Mouse (Mus musculus): ENCODE results near the gene Grm7. TPM values are rescaled to one million over a fixed set of nuclear protein-coding genes. Genes with fewer than 3 reads are reported as not detected.

Grm7 gene
- polyA plus RNA-seq (2017; shearing (Covaris generic)) = not detected

DNA sequence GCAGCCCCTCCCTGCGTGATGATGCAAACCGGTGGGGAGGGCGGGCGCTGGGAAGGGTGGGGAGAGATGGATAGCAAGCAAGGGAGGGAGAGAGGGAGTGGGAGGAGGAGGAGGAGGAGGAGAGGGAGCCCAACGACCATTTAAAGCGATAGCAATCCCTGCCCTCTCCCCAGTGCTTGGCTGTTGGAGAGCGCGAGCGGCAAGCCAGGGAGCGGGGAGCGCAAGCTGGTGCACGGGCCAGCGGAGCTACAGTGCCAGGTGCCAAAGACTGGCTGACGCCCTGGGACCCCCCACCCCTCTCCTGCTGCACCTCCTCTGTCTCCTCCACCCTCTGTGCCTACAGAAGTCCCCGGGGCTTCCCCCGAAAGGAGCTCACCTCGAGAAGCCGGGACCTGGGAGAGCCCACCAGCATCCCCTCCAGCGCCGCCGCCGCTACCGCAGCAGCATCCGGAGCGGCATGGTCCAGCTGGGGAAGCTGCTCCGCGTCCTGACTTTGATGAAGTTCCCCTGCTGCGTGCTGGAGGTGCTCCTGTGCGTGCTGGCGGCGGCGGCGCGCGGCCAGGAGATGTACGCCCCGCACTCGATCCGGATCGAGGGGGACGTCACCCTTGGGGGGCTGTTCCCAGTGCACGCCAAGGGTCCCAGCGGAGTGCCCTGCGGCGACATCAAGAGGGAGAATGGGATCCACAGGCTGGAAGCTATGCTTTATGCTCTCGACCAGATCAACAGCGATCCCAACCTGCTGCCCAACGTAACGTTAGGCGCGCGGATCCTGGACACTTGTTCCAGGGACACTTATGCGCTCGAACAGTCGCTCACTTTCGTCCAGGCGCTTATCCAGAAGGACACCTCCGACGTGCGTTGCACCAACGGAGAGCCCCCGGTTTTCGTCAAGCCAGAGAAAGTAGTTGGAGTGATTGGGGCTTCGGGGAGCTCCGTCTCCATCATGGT lies at the start of gene Grm7:
Gene Grm7, plus strand, starts transcription at position 171 of the 951 bp plus-strand sequence.
- ATAC-seq = no peak

- no peak for ATAC-seq
Observed at GRCm38 (mm10) chr6:110645041-110645410, 355 bp upstream of the Grm7 start.

DNA sequence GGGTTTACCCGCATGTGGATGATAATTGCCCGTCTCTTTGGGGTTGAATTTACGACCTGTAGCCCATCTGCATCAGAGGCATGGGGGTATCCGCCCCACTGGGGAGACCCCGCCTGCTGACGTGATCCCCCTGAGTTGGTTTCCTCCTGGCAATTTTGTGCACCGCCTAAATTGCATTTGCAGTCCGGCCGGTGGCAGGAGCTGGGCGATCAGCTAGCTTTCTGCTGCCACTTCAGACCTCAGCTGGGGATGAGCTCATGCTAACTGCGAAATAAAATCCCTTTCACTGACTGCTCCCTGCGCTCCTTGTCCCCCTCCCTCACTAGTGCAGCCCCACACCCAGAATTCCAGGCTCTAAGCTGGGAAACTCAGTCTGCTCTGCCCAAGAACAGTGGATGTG lies 1.5 kb downstream of the Grm7 start:
- no peak for ATAC-seq

DNA sequence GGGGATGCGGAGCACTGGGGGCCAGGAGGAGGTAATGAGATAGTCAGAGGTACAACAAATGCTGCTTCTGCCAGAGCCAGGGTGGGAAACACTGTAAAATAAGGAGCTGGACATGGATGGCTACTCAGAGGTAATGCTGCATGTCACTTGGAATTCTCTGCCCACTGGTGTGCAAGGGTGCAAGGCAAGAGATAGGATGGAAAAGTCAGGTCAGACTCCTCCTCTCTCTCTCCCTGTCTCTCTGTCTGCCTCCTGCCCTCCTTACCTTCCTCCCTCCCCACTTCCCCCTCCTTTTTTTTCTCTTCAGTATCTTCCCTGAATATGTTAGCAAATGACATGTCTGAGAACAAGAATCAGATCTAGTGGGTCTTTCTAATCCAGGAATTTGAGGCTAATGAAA lies 3.8 kb downstream of the Grm7 start:
- ATAC-seq = no peak

DNA sequence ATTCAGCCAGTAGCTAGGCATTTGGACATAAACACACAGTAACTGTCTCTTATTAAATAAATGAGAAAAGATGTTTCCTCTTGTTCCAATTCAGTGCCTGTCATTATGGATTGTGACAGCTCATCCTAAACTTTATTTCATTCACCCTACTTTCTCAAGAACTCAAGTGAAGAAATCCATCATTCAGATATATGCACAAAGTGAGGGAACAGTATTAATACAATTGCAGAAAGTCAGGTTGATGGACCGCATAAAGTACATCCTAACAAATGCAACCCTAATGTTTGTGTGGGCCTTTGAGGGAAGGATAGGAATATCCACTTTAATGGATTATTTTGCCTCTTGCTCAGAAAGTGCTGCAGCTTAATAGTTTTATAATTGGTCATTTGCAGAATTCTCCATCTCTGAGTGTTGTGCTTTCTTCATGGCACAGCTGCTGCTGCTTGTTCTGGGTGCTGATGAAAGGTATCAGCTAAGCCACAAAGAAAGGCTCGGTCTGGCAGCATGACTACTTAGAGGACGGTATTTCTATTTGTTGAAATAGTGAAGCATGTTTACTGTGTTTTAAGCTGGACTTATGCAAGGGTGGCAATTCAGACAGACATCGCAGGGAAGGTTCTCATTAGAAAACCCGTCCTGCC lies 8.1 kb downstream of the Grm7 start:
- ATAC-seq = no peak

DNA sequence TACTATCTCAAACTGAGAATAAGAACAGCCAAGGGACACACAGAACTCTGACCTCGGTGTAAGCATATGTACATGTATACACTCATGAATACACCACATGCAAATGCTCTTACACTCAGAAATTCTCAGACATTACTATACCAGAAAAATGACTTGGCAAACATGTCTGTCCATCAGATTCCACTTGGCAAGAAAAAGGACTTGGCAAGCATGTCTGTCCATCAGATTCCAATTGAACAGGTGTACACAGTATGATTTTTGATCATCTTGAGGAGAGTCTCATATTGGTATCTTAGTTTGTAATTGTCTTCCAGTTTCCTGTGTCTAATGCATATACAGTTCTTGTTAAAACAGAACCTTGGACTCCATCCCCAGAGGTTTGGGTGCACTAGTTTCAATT lies 19.1 kb downstream of the Grm7 start:
- no peak for ATAC-seq

DNA sequence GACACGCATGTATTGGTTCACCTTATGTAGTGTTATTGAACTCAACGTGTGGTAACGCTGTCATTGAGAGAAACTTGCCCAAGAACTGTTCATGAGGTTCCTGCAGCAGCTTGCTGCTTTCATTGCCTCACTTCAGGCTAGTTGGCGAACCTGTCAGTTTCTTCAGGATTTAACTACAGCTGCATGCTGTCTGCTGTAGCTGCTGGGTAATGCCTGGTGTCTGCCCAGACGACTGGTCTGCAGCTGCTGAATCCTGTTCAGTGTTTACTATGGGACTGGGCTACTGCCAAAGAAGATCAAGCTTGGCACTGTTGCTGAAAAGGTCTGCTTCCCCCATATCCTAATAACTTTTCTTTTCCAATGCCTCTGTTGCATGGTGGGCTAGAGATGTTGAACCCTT lies 23.1 kb downstream of the Grm7 start:
- ATAC-seq = no peak

DNA sequence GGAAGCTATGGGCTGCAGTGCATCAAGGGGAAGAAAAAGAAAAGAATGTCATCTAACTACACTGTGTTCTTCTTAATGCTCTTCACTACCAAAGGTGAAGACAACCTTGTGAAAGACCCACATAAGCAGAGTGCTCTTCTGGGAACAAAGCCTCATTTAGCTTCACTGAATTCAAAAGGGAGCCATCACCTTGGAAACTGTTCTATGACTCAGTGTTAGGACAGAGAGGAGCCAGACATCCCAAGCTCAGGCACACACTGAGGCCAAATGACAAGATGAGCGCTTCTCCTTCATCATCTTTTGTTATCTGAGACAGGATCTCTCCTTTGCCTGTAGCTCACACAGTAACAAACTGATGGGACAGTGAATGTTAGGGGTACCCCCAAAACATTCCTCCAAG lies 45.6 kb downstream of the Grm7 start:
- ATAC-seq = no peak

GRCm38 (mm10) chr6:110709763-110710162 lies 64.4 kb downstream of the Grm7 start:
- ATAC-seq = no peak

DNA sequence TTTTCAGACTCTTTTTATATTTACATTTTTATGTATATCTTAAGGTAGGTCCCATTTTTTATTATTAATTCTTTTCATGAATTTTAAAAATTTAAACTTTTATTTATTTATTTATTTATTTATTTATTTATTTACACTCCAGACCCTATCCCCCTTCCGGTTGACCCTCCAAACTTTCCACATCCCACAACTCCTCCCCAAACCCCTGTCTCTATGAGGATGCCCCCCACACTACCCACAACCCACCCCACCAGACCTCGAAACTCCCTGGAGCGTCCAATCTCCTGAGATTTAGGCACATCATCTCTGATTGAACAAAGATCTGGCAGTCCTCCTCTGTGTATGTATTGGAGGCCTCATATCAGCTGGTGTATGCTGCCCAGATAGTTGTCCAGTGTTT lies 69.6 kb downstream of the Grm7 start:
- no peak for ATAC-seq

- no peak for ATAC-seq
Observed at GRCm38 (mm10) chr6:110723371-110723770, 78.0 kb downstream of the Grm7 start.

- ATAC-seq = no peak
Observed at GRCm38 (mm10) chr6:110733914-110734313, 88.5 kb downstream of the Grm7 start.

GRCm38 (mm10) chr6:110743981-110744670 lies 98.7 kb downstream of the Grm7 start:
- ATAC-seq = no peak

DNA sequence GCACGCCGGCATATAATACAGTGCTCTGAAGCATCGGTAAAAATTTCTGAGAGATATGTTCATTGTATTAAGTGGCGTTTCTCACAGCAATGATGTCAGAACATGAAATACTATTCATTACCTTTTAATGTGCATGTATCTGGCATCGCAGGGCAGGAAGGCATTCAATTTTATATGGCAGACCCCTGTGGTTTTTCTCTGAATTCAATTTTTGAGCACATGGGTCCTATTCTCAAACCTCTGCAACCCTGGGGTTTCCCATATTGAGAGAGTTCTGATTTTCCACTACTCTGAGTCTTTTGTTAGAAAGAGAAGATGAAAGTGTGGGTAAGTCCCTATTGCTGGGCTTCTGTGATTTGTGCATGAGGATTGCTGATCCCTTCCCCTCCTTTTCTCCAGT lies 110.5 kb downstream of the Grm7 start:
- ATAC-seq = no peak

GRCm38 (mm10) chr6:110769588-110769987 lies 124.2 kb downstream of the Grm7 start:
- no peak for ATAC-seq

DNA sequence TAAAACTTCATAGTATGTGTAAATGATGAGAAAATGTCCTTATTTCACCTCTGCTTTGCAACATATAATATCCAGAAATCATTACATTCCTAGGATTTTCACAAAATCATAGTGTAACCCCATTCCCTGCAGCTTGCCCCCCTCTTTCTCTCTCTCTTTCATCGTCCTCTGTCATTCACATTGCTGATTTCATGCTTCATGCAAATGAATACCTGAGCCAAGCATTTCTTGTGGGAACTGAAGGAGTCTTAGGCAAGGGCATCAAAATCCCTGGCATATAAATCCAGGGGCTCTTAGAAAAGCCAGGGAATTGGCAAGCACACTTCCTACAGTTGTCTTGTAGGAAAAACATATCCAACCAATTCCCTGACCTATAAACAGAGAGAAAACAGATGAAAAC lies 127.3 kb downstream of the Grm7 start:
- no peak for ATAC-seq

DNA sequence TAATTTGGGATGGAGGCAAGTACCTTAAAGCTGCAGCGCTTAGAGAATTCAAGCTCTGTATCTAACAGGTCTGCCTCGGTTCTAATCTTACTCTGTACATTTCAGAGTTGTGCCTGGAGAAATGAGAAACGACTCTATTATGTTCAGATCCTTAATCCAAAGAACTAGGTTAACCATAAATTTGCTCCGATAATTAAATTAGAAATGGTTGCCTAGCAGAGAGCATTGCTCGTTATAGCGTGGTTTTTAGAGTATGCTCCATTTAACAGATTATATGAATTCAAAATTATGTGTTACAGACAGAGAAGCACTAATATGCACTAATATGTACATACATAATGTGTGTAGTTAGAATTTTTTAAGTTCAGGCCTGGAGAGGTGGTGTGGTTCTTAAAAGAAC lies 130.7 kb downstream of the Grm7 start:
- no peak for ATAC-seq

GRCm38 (mm10) chr6:110785497-110785928 lies 140.1 kb downstream of the Grm7 start:
- no peak for ATAC-seq

- ATAC-seq = no peak
Observed at GRCm38 (mm10) chr6:110792696-110793095, 147.3 kb downstream of the Grm7 start.

- ATAC-seq = no peak
Observed at GRCm38 (mm10) chr6:110807481-110807880, 162.1 kb downstream of the Grm7 start.

GRCm38 (mm10) chr6:110812214-110812613 lies 166.8 kb downstream of the Grm7 start:
- no peak for ATAC-seq

- ATAC-seq = no peak
Observed at GRCm38 (mm10) chr6:110818236-110818635, 172.9 kb downstream of the Grm7 start.

DNA sequence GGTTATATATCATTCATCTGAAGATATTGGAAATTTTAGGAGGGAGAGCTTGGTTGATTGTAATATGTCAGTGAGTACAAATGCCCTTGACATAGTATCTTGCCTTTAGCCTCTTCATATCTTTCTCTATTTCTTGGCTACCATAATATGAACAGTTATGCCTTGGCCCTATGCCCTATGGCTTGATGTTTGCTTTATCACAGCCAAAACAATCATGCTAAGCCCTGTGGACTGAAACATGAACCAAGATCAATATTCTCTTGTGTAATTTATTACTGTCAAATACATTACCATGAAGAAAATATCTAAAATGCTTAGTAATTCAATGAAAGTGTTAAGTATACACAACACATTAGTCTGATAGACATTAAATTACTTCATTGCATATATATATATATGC lies 222.9 kb downstream of the Grm7 start:
- ATAC-seq = no peak
